Mouse (Mus musculus) MN1 (cell line): ENCODE data around the gene Lrrc47.
A peak's percentile ranks its signal among the peaks of the same experiment; 100 is the strongest.

Source experiments
- DNase-seq: peaks from one replicate; pipeline ENCODE4 v3.0.0-alpha.2; 2016; ENCODE audit warnings: low spot score

Gene Lrrc47

DNA sequence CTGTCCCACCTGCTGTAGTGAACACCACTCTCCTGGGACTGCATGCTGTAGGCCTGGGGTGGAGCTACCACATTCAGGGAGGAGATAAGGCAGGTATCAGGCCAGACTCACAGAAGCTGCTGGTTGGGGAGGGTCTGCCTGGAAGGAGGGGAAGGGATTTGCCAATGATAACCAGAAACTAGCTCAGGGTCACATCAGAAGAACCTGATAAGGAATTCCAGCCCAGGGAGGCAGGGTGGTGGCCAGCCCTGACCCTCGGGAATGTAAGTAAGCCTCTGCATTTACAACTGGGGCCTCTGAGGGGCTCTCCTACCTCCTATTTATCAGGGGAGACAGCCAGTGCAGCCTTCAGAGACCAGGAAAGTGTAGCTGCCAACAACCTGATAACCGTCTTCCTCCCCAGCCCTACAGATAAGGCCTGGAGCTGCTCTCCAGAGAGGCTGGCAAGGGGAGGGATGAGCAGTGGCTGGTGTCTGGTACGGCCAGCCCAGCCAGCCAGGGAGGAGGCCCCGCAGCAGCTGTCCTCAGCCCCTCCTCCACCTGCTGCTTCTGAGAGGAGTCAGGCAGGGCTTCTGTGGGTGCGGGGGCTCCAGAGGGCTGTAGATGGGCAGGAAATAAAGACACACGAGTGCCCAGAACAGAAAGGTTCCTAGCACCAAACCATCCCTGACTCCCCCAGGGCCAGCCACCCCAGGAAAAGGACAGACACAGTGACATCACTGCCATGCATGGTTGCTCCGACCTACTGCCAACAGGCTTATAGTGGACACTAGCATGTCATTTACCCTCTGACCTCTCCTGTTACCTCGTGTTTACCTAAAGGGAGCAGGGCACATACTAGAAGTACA lies 12.4 kb downstream of the Lrrc47 start:
- DNase-seq = peak; percentile 56

DNA sequence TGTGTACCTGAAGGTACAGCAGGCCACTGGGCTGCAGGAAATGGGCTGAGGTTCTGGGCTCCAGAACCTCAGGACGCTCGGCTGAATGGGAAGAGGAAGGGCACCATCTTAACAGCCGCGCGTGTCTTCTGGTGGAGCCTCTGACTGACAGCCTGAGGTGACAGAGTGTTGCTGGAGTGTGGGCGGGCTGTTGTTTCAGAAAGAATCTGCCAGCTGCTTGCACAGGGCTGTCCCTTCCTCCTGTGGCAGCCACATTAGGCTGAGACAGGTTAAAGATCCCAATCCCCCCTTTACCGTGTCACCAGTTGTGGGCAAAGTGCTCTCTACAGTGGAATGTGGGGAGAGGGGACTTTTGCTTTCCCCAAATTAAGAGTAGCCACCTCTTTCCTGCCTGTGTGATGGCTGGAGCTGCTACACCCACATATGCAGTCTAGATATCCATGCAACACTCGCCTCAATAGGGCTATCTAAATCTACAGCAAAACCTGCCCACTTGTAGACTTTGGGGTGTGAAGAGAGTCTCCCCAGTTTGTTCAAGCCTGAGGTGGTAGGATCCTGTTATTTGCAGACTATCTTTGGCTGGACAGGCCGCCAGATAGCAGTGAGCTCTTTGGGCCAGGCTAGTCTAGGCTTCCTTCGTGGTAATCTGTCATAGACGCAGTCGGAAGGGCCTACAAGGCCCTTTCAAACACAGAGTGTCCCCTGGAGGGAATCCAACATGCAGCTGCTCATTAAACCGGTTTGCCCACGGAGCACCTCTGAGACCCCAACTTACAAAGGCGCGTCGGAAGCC lies 13.4 kb downstream of the Lrrc47 start:
- DNase-seq = no peak

DNA sequence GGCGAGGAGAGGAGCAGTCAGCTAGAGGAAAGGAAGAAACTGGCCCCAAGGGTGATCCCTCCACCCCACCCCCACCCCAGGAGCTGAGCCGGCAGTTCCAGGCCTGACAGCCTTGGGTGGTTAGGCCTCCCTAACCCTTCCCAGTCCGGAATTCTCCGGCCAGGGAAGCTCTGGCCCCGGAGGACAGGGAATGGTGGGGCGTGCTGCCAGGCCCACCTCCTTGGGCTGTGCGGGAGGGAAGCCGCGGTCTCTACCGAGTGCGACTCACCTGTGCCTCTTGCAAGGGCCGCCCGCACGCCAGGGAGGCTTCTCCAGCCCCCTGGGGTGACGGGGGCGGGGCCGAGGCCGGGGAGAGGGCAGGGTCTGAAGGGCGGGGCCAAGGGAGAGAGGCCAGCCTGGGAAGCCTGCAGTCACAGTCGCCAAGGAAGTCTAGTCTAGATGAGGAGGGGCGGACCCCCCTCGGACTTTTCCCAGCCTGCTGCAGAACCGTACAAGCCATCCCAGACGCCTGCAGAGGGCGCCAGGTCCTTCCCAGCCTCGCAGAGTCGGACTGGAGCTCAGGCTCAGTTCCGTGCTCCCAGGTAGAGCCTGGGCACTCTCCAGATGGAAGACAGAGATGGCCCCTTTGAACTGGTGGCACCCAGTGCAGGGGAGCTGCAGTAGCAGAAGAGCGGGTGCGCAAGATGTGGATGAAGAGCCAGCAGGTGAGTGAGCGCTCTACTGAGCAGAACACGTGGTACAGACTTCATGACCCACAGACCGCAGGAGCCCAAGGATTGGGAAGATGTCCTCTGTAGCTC lies 14.3 kb downstream of the Lrrc47 start, which contains the start of gene Smim1:
Gene Smim1 (minus strand): TSS at position 590 of the 800 bp plus-strand sequence.
- DNase-seq = peak; percentile 90

- no peak for DNase-seq
Measured at GRCm38 (mm10) chr4:154026441-154026761, 14.9 kb downstream of the Lrrc47 start.

GRCm38 (mm10) chr4:154028066-154028465 lies 16.5 kb downstream of the Lrrc47 start:
- DNase-seq = no peak

DNA sequence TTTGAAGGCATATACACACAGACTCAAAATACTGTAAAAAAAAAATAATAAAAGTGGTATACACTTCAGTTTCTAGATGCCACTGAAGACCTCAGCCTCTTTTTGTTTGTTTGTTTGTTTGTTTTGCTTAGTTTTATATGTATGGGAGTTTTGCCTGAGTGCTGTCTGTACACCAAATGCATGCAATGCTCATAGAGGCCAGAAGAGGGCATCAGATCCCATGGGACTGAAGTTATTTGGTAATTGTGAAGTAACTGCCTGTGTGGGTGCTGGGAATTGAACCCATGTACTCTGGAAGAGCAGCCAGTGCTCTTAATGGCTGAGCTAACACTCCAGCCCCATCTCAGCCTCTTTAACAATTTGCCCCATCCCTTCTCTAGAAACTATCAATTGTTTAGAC lies 17.1 kb downstream of the Lrrc47 start:
- DNase-seq = no peak

GRCm38 (mm10) chr4:154037123-154037522 lies 25.6 kb downstream of the Lrrc47 start:
- DNase-seq = no peak

DNA sequence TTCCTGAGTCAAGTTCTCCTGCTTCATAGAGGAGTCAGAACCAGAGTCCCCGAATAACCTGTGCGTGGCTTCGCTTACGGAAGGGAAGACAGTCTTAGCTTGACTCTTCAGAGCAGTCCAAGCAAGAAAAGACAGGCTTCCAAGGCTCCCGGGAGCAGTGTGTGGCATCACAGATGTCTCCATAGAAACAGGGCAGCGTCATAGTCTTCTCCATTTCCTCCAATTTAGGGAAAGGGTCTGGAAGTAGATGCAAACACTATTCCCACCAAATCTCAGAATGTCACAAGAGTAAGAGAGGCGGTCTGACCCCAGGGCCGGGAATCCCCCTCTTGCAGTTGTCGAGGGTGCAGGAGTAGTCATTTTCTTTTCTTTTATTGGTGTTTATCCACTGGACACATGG lies 31.0 kb downstream of the Lrrc47 start, which contains the start of gene Ccdc27:
Gene Ccdc27 (minus strand): TSS at position 101 of the 400 bp plus-strand sequence.
- DNase-seq = no peak

GRCm38 (mm10) chr4:154045837-154046236 lies 34.3 kb downstream of the Lrrc47 start:
- DNase-seq = no peak

DNA sequence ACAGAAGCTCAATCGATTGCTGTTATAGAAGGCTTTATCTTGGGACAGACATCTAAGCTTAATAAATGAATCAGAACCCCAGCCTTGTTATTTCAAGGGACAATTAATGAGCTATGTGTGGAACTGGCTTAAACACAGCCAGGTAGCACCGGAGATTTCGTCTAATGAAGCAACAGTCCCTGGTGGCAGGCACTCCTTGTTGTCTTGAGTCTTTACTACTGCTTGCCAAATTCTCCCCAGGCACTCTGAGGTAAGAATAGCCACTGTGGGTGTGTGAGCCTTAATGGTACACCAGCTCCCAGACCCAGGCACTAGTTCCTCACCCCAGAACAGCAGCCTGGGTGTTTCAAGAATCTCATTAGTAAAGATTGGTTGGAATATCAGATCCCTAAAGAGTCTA lies 39.9 kb downstream of the Lrrc47 start:
- no peak for DNase-seq

GRCm38 (mm10) chr4:154053065-154053464 lies 41.5 kb downstream of the Lrrc47 start:
- DNase-seq = no peak

GRCm38 (mm10) chr4:154055482-154055881 lies 44.0 kb downstream of the Lrrc47 start:
- no peak for DNase-seq

DNA sequence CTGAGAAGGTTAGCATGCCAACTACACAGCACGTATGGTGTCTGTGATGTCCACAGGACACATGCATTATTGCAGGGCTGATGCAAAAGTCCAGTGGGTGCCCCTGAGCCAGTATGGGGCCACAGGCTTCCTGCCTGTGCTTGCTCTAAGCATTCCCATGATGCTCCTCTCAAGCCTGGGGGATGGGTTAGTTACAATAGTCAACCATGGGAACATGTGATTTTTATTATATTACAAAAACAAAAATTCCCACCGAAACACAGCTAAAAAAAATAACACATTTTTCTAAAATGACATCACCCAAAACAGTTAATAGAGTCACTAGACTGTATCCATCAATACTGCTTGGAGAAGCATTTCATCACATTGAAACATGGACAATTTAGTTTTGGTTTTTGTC lies 44.5 kb downstream of the Lrrc47 start:
- DNase-seq = no peak

- no peak for DNase-seq
Measured at GRCm38 (mm10) chr4:154056661-154057060, 45.1 kb downstream of the Lrrc47 start.

- DNase-seq = no peak
Measured at GRCm38 (mm10) chr4:154057696-154058095, 46.2 kb downstream of the Lrrc47 start.

DNA sequence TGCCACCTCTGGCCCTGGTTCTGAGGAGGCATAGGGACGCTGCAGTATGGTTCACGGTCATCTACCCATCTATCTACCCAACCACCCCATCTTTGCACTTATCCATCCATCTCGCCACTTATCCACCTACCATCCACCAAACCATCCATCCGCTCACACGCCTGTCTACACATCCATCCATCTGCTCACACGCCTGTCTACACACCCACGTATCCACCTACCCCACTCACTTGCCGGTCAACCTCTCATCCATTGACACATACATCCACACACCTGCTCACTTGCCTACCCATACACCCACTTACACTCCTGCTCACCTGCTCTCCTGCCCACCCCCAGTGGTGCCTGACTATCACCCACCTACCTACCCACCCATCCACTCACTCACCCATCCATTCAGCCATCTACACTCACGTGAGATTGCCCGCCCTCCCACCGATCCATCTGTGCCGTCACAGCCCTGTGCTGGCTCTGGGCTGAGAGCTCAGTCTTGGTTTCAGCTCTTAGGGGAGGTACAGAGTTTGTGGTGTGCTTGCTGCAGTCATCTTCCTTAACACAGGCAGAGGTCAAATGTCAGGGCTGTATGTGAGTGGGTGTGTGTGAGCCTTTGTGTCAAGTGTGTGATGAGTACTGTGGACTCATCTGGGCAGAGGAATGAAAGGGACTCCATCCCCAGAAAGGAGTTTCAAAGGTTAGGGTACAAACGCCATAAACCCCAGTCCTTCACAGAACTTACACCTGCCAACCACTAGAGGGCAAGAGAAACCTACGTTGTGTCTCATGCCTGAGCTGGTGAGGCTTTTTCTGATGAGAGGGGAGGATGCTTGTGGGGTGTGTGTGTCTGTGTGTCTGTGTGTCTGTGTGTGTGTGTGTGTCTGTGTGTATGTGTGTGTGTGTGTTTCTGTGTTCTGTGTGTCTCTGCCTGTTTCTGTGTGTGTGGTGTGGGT lies 53.6 kb downstream of the Lrrc47 start:
- DNase-seq = peak; percentile 64

- DNase-seq = peak; percentile 42
Measured at GRCm38 (mm10) chr4:154070896-154071295, 59.4 kb downstream of the Lrrc47 start.
